ENCODE assay signal across 8 mouse cellular contexts in genomic region chr3:121584736-121585151, GRCm38 (mm10). TPM values are rescaled to one million over a fixed set of nuclear protein-coding genes. Genes with fewer than 3 reads are reported as not detected.
DNase-seq lines count a peak whose midpoint lies in the region; ATAC-seq and TF ChIP-seq lines count a peak whose summit lies in the region.

No protein-coding gene starts in this region.

- ATAC-seq in midbrain, embryonic 11.5 days (ENCODE audit: low FRiP score): no peak
- ATAC-seq in hindbrain, embryonic 11.5 days (ENCODE audit: low FRiP score): no peak

- WGBS in midbrain, embryonic 11.5 days: 82% methylated on average over 5 of the region's 5 CpGs
- WGBS in hindbrain, embryonic 11.5 days: 82% methylated on average over 5 of the region's 5 CpGs

- H3K79me2 ChIP-seq in CH12.LX (replicated peaks; ENCODE audit: control insufficient read depth, extremely low read depth, insufficient read depth, poor library complexity, severe bottlenecking): no peaks in the 10 kb centered on the region

- peak; percentile 80 to 86 for DNase-seq in adrenal gland, adult (ENCODE audit: inconsistent age in 2 of 2, low spot score in 1 of 2)
- no peak for DNase-seq in adrenal gland, postnatal 4 days (ENCODE audit: low spot score in 2 of 2)
- DNase-seq in CH12.LX (ENCODE audit: extremely low read depth): peak; percentile 49
- DNase-seq in lung, postnatal 25 days (ENCODE audit: low spot score): peak; percentile 52
- no peak for DNase-seq in layer of hippocampus, adult 11-12 months (ENCODE audit: low spot score)
- no peak for DNase-seq in midbrain, embryonic 11.5 days (ENCODE audit: low spot score, missing footprints)
- no peak for DNase-seq in hindbrain, embryonic 11.5 days (ENCODE audit: low spot score)

- no peak for TF ChIP-seq RAD21 in CH12.LX (IDR thresholded peaks at IDR 0.05; ENCODE audit: low read depth, low read length)

- no peak for TF ChIP-seq CTCF in CH12.LX (conservative IDR thresholded peaks at IDR 0.05 in 1 of 2, IDR thresholded peaks at IDR 0.05 in 1 of 2; ENCODE audit: low read depth in 2 of 2, low read length in 2 of 2)
- no peak for TF ChIP-seq CTCF in embryonic fibroblast, embryonic 13.5 days (IDR thresholded peaks at IDR 0.05; ENCODE audit: borderline replicate concordance, insufficient read depth, low read length)

- H3K27ac ChIP-seq in CH12.LX (ENCODE audit: insufficient read depth, low read depth): no peak overlapping the region
- peak overlapping the region; percentile 73 for H3K27ac ChIP-seq in embryonic fibroblast, embryonic 13.5 days (ENCODE audit: insufficient read depth, low read length)
- H3K27ac ChIP-seq in midbrain, embryonic 11.5 days (ENCODE audit: low read depth, low read length): no peak overlapping the region
- H3K27ac ChIP-seq in hindbrain, embryonic 11.5 days (ENCODE audit: low read depth, low read length): no peak overlapping the region

- dilution Hi-C loops in CH12.LX (cut with MboI; ENCODE audit: extremely low pct_ligation_motif_present, extremely low pct_unique_long_range_greater_than_20kb, low sequenced_read_pairs): no loop called here

- H3K36me3 ChIP-seq in CH12.LX (replicated peaks in 1 of 2; ENCODE audit: control insufficient read depth in 1 of 2, insufficient read depth in 1 of 2, low read length in 1 of 2): no peaks in the 10 kb centered on the region
- no peaks in the 10 kb centered on the region for H3K36me3 ChIP-seq in midbrain, embryonic 11.5 days (ENCODE audit: control insufficient read depth, insufficient read depth, low read length)
- no peaks in the 10 kb centered on the region for H3K36me3 ChIP-seq in hindbrain, embryonic 11.5 days (ENCODE audit: control insufficient read depth, insufficient read depth, low read length)

- in situ Hi-C loops in CH12.LX (cut with MboI; ENCODE audit: low pct_ligation_motif_present, low pct_unique_long_range_greater_than_20kb, low sequenced_read_pairs): no loop called here

- no peaks in the 10 kb centered on the region for H3K9me3 ChIP-seq in CH12.LX (replicated peaks; ENCODE audit: low read length)
- no peaks in the 10 kb centered on the region for H3K9me3 ChIP-seq in midbrain, embryonic 11.5 days (ENCODE audit: control insufficient read depth, low read length)
- no peaks in the 10 kb centered on the region for H3K9me3 ChIP-seq in hindbrain, embryonic 11.5 days (ENCODE audit: control insufficient read depth, low read length)

- no peak overlapping the region for H3K9ac ChIP-seq in CH12.LX (ENCODE audit: insufficient read depth, low read depth)
- no peak overlapping the region for H3K9ac ChIP-seq in midbrain, embryonic 11.5 days (ENCODE audit: low read length)
- H3K9ac ChIP-seq in hindbrain, embryonic 11.5 days (ENCODE audit: low read depth, low read length): no peak overlapping the region

- no peak for TF ChIP-seq POLR2A in CH12.LX (IDR thresholded peaks at IDR 0.05; ENCODE audit: low read depth, low read length)
- no peak for TF ChIP-seq POLR2A in embryonic fibroblast, embryonic 13.5 days (IDR thresholded peaks at IDR 0.05; ENCODE audit: low read depth, low read length)

- H3K27me3 ChIP-seq in CH12.LX (replicated peaks): no peaks in the 10 kb centered on the region
- H3K27me3 ChIP-seq in midbrain, embryonic 11.5 days (ENCODE audit: control insufficient read depth, insufficient read depth, low read length): no peaks in the 10 kb centered on the region
- no peaks in the 10 kb centered on the region for H3K27me3 ChIP-seq in hindbrain, embryonic 11.5 days (ENCODE audit: control insufficient read depth, insufficient read depth, low read length)

- peaks cover 4 to 19% of the 10 kb centered on the region in 2 experiments; a peak in 2 of 4 replicates for H3K4me1 ChIP-seq in CH12.LX (ENCODE audit: control insufficient read depth in 1 of 2, insufficient read depth in 2 of 2)
- peaks cover 29% of the 10 kb centered on the region for H3K4me1 ChIP-seq in embryonic fibroblast, embryonic 13.5 days (ENCODE audit: control insufficient read depth, insufficient read depth, low read length)
- H3K4me1 ChIP-seq in midbrain, embryonic 11.5 days (ENCODE audit: control insufficient read depth, insufficient read depth, low read length): no peaks in the 10 kb centered on the region
- no peaks in the 10 kb centered on the region for H3K4me1 ChIP-seq in hindbrain, embryonic 11.5 days (replicated peaks; ENCODE audit: control insufficient read depth, insufficient read depth, low read length)

- no peak overlapping the region for H3K4me2 ChIP-seq in CH12.LX (ENCODE audit: insufficient read depth, low read depth, poor library complexity, severe bottlenecking)
- no peak overlapping the region for H3K4me2 ChIP-seq in midbrain, embryonic 11.5 days
- no peak overlapping the region for H3K4me2 ChIP-seq in hindbrain, embryonic 11.5 days (replicated peaks; ENCODE audit: low read depth, low read length)

- peak; percentile 50 for TF ChIP-seq EP300 in CH12.LX (IDR thresholded peaks at IDR 0.05; ENCODE audit: low read length)

- no peak overlapping the region for H3K4me3 ChIP-seq in CH12.LX (replicated peaks in 1 of 3; ENCODE audit: low read depth in 2 of 3, low read length in 2 of 3, poor library complexity in 1 of 3)
- no peak overlapping the region for H3K4me3 ChIP-seq in embryonic fibroblast, embryonic 13.5 days (ENCODE audit: insufficient read depth, low read length)
- H3K4me3 ChIP-seq in midbrain, embryonic 11.5 days (ENCODE audit: low read depth, low read length): no peak overlapping the region
- H3K4me3 ChIP-seq in hindbrain, embryonic 11.5 days (ENCODE audit: low read depth, low read length): no peak overlapping the region

TF ChIP-seq in CH12.LX, 34 proteins besides CTCF, POLR2A, EP300 and RAD21:
- TF ChIP-seq TCF12 (IDR thresholded peaks at IDR 0.05; ENCODE audit: low read depth, low read length): peak; percentile 40; the same call in 1 of the 2 replicates
- TF ChIP-seq MEF2A (IDR thresholded peaks at IDR 0.05; ENCODE audit: borderline replicate concordance, low read depth, low read length): peak; percentile 82
- TF ChIP-seq ETS1 (conservative IDR thresholded peaks at IDR 0.05; ENCODE audit: low read depth, low read length): peak; percentile 79
- TF ChIP-seq IRF4 (IDR thresholded peaks at IDR 0.05; ENCODE audit: low read depth, low read length): peak; percentile 79
- 0 out of 2 replicates have a peak, but pooled peaks have one; percentile 33 for TF ChIP-seq JUN (IDR thresholded peaks at IDR 0.05; ENCODE audit: insufficient read depth, low read depth, low read length)
- TF ChIP-seq ZC3H11A (IDR thresholded peaks at IDR 0.05; ENCODE audit: low read depth, low read length): no peak
- peak; percentile 99 for TF ChIP-seq BHLHE40 (IDR thresholded peaks at IDR 0.05; ENCODE audit: low read depth, low read length)
- no peak; the same call in 1 of the 2 replicates for TF ChIP-seq JUND (conservative IDR thresholded peaks at IDR 0.05; ENCODE audit: low read depth, low read length)
- no peak for TF ChIP-seq ZKSCAN1 (IDR thresholded peaks at IDR 0.05; ENCODE audit: borderline replicate concordance, low read depth, low read length)

RNA-seq across cellular contexts. Expression of gene Slc44a3, which starts 52.5 kb away (rescaled TPM):
- total RNA-seq in adrenal gland, postnatal 4 days (2021): 10 to 100 TPM; 14.8 to 21.0 TPM
- not detected in 2 replicates for total RNA-seq in CH12.LX (2012; rRNA removed)
- not detected in 2 replicates for total RNA-seq in CH12.LX (2014; rRNA removed)
- polyA plus RNA-seq in CH12.LX (2012; ENCODE audit: insufficient read length, low read depth): not detected in 2 replicates
- polyA plus RNA-seq in embryonic fibroblast, embryonic 13.5 days (2011; ENCODE audit: insufficient read length, low read depth, missing spikeins): 0.70 TPM in 1 of 2 replicates, not detected in the other
- 0.34 and 0.38 TPM in 2 replicates for polyA plus RNA-seq in midbrain, embryonic 11.5 days (2014; fragmentation: Nextera tagmentation; extraction: Ambion mirVana)
- 0.86 and 1.6 TPM in 2 replicates for polyA plus RNA-seq in hindbrain, embryonic 11.5 days (2014; fragmentation: Nextera tagmentation; extraction: Ambion mirVana)

Comparison
In these comparisons a context has a peak if more than half of its experiments do, and no peak if none do; other contexts are left out.
1. DNase-seq: peak in adrenal gland, adult (2 of 2), CH12.LX (single experiment) and lung, postnatal 25 days (single experiment); none in adrenal gland, postnatal 4 days (0 of 2), layer of hippocampus, adult 11-12 months (single experiment), midbrain, embryonic 11.5 days (single experiment) and hindbrain, embryonic 11.5 days (single experiment).